8 mouse cellular contexts compared by ENCODE assay signal in the genomic region with DNA sequence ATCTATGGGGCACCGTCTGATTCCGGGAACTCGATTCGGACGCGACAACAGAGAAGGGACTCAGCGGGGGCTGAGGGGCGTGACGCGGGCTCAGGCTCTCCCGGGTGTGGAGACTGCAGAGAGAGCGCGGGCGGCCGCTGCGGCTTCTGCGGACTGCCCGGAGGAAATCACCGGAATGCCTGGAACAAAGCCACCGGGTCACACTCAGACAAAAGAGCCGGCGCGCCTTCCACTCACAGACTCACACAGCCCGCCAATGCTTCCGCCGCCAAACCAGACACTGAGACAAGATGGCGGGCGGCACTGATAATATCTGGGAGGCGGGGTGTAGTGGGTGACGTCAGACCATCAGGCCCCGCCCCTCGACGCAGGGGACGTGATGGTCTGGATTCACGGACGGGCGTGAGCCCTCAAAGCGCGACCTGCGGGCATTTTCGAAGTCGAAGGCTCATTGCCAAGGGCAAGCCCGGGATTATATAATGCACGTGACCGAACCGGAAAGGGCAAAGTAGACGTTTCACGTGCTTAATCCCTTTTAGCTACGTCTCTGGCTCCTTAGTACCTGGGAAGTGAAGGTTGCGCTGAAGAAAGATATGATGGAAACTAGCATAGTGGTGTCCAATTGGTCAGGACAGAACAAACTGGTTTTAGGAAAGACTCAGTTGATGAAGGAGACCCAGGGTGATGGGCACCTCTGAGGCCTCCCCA. TPM values are rescaled to one million over a fixed set of nuclear protein-coding genes. Genes with fewer than 3 reads are reported as not detected.
DNase-seq lines count a peak whose midpoint lies in the region; ATAC-seq lines count a peak whose summit lies in the region.

A gene (minus strand): TSS at position 281 of the 708 bp plus-strand sequence.

- 2% methylated on average over 50 of the region's 50 CpGs for whole genome bisulfite sequencing in forebrain, embryonic 11.5 days
- 2% methylated on average over 50 of the region's 50 CpGs for WGBS in heart, embryonic 16.5 days
- WGBS in liver, embryonic 15.5 days (ENCODE audit: insufficient replicate concordance): 3% methylated on average over 50 of the region's 50 CpGs
- 2% methylated on average over 50 of the region's 50 CpGs for WGBS in neural tube, embryonic 12.5 days

- ATAC-seq in forebrain, embryonic 11.5 days (replicated peaks; ENCODE audit: low FRiP score): peak; percentile 96
- ATAC-seq in heart, embryonic 16.5 days (replicated peaks; ENCODE audit: extremely low read depth, insufficient read depth, low FRiP score): peak; percentile 92
- ATAC-seq in liver, embryonic 15.5 days (ENCODE audit: insufficient read depth): peak; percentile 82
- ATAC-seq in neural tube, embryonic 12.5 days (ENCODE audit: low FRiP score, low read depth): peak; percentile 97

- no peaks in the 10 kb centered on the region for H3K27me3 ChIP-seq in forebrain, embryonic 11.5 days (ENCODE audit: control insufficient read depth, insufficient read depth, low read length)
- no peaks in the 10 kb centered on the region for H3K27me3 ChIP-seq in heart, embryonic 16.5 days (ENCODE audit: control insufficient read depth, insufficient read depth, low read length)
- peaks cover 14% of the 10 kb centered on the region; the same call in 1 of the 2 replicates for H3K27me3 ChIP-seq in liver, embryonic 15.5 days
- H3K27me3 ChIP-seq in neural tube, embryonic 12.5 days (replicated peaks): no peaks in the 10 kb centered on the region

- H3K9me3 ChIP-seq in forebrain, embryonic 11.5 days (ENCODE audit: control insufficient read depth, low read length): no peaks in the 10 kb centered on the region
- no peaks in the 10 kb centered on the region for H3K9me3 ChIP-seq in heart, embryonic 16.5 days (replicated peaks; ENCODE audit: control insufficient read depth, low read length)
- no peaks in the 10 kb centered on the region for H3K9me3 ChIP-seq in liver, embryonic 15.5 days (replicated peaks)
- no peaks in the 10 kb centered on the region for H3K9me3 ChIP-seq in neural tube, embryonic 12.5 days

- peak within 1 kb of the TSS; percentile 95 for H3K4me3 ChIP-seq in forebrain, embryonic 11.5 days (ENCODE audit: low read depth, low read length)
- H3K4me3 ChIP-seq in heart, embryonic 16.5 days (ENCODE audit: low read length): peak within 1 kb of the TSS; percentile 98
- H3K4me3 ChIP-seq in liver, embryonic 15.5 days (replicated peaks): peak within 1 kb of the TSS; percentile 74
- H3K4me3 ChIP-seq in neural tube, embryonic 12.5 days: peak within 1 kb of the TSS; percentile 89

- peaks cover 3% of the 10 kb centered on the region; the same call in 1 of the 2 replicates for H3K4me1 ChIP-seq in forebrain, embryonic 11.5 days (replicated peaks; ENCODE audit: control insufficient read depth, insufficient read depth, low read length)
- peaks cover 14% of the 10 kb centered on the region for H3K4me1 ChIP-seq in heart, embryonic 16.5 days (ENCODE audit: control insufficient read depth, insufficient read depth, low read length)
- H3K4me1 ChIP-seq in liver, embryonic 15.5 days (replicated peaks): peaks cover 32% of the 10 kb centered on the region
- H3K4me1 ChIP-seq in neural tube, embryonic 12.5 days: peaks cover 18% of the 10 kb centered on the region

- DNase-seq in CD8-positive naive resting alpha-beta T cell, adult 2 months (ENCODE audit: low read depth in 2 of 2, low spot score in 2 of 2): peak; percentile 90 to 93
- DNase-seq in c-Kit-positive CD71-negative TER-119-negative erythroid progenitor cells, embryonic 14.5 days (ENCODE audit: low read depth): peak; percentile 85
- peak; percentile 97 for DNase-seq in forebrain, embryonic 11.5 days (ENCODE audit: low spot score)
- DNase-seq in kidney, postnatal 36 days: peak; percentile 93 to 96
- DNase-seq in telencephalon, adult 2 months (ENCODE audit: low read depth, low spot score): peak; percentile 54

- H3K36me3 ChIP-seq in forebrain, embryonic 11.5 days (ENCODE audit: control insufficient read depth, insufficient read depth, low read length): peaks cover 5% of the 10 kb centered on the region; the same call in 1 of the 2 replicates
- H3K36me3 ChIP-seq in heart, embryonic 16.5 days (ENCODE audit: control insufficient read depth, insufficient read depth): peaks cover 8% of the 10 kb centered on the region
- peaks cover 18% of the 10 kb centered on the region for H3K36me3 ChIP-seq in liver, embryonic 15.5 days (replicated peaks)
- H3K36me3 ChIP-seq in neural tube, embryonic 12.5 days: peaks cover 17% of the 10 kb centered on the region

- H3K4me2 ChIP-seq in forebrain, embryonic 11.5 days (ENCODE audit: low read depth, low read length, severe bottlenecking): peak within 1 kb of the TSS; percentile 80
- H3K4me2 ChIP-seq in heart, embryonic 16.5 days (ENCODE audit: low read depth, low read length): peak within 1 kb of the TSS; percentile 91
- H3K4me2 ChIP-seq in liver, embryonic 15.5 days: peak within 1 kb of the TSS; percentile 93
- H3K4me2 ChIP-seq in neural tube, embryonic 12.5 days (replicated peaks): peak within 1 kb of the TSS; percentile 79

- H3K27ac ChIP-seq in forebrain, embryonic 11.5 days (ENCODE audit: low read depth, low read length): peak within 1 kb of the TSS; percentile 93
- H3K27ac ChIP-seq in heart, embryonic 16.5 days (ENCODE audit: low read length): peak within 1 kb of the TSS; percentile 98
- H3K27ac ChIP-seq in liver, embryonic 15.5 days (replicated peaks): peak within 1 kb of the TSS; percentile 85
- H3K27ac ChIP-seq in neural tube, embryonic 12.5 days: peak within 1 kb of the TSS; percentile 92

- H3K9ac ChIP-seq in forebrain, embryonic 11.5 days (ENCODE audit: low read length): peak within 1 kb of the TSS; percentile 98
- peak within 1 kb of the TSS; percentile 99 for H3K9ac ChIP-seq in heart, embryonic 16.5 days (ENCODE audit: low read length)
- peak within 1 kb of the TSS; percentile 84 for H3K9ac ChIP-seq in liver, embryonic 15.5 days
- H3K9ac ChIP-seq in neural tube, embryonic 12.5 days: peak within 1 kb of the TSS; percentile 94

RNA-seq across cellular contexts. Expression of the gene that starts here (rescaled TPM):
- polyA plus RNA-seq in forebrain, embryonic 11.5 days (2014; fragmentation: Nextera tagmentation; extraction: Ambion mirVana): 355 and 371 TPM in 2 replicates
- polyA plus RNA-seq in heart, embryonic 16.5 days (2015; fragmentation: Nextera tagmentation; extraction: Ambion mirVana): 121 and 123 TPM in 2 replicates
- polyA plus RNA-seq in liver, embryonic 15.5 days (2015; fragmentation: Nextera tagmentation; extraction: Ambion mirVana): 32.2 and 33.6 TPM in 2 replicates
- 512 and 565 TPM in 2 replicates for polyA plus RNA-seq in neural tube, embryonic 12.5 days (2016; fragmentation: Nextera tagmentation; extraction: Ambion mirVana)

Comparison
In these comparisons a context has a peak if more than half of its experiments do, and no peak if none do; other contexts are left out.
1. Peak in every context shown above with its lines: DNase-seq, ATAC-seq, H3K4me3 ChIP-seq and H3K27ac ChIP-seq.